Mouse (Mus musculus) gastrocnemius, postnatal 36 days (tissue): ENCODE results near the gene Plcb1. TPM values are rescaled to one million over a fixed set of nuclear protein-coding genes. Genes with fewer than 3 reads are reported as not detected.
"Not testable (repeated sequence)": the region's sequence is repeated elsewhere in the genome, so short reads cannot be mapped to it uniquely, and the experiment has no call there.

Source experiments
- DNase-seq, 2 experiments: peaks; one replicate each; pipeline ENCODE4 v3.0.0; 2022
- intact Hi-C: fragments of 180-260 bp; cut with DNase I; formaldehyde crosslinking; loops from one replicate; pipeline ENCODE4 v1.15.1; 2025
- total RNA-seq, 2 experiments: library from RNA; stranded (reverse); gene quantifications; 2 replicates each; pipeline ENCODE4 v1.2.3; 2021

The Plcb1 gene
- total RNA-seq, 2 experiments from 2014 or later: 1.3 to 1.6 TPM

- intact Hi-C loops: not testable (repeated sequence)
Measured at GRCm38 (mm10) chr2:135380796-135381195, 594.9 kb downstream of the Plcb1 start.

DNA sequence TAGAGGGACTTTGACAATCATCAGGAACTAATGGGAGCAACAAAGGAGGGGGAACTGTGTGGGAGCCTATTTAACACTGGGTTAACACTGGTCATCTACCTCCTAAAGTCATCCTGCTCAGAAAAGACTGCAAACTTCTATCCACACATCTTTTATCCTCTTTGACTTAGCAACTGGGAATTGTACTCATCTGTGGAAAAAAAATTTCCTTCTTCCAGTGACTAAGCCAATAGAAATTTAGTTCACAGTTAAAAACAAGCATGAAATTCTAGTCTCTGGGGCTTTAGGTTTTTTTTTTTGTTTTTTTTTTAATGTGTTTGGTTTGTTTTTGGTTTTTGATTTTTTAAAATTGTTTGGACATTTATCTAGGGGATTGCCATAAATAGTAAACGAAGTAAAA is 595.5 kb downstream of the Plcb1 start:
- no peak for DNase-seq
- intact Hi-C loops: no loop called here

More at GRCm38 (mm10) chr2:135380796-135381195, 594.9 kb downstream of the Plcb1 start:
- DNase-seq: not testable (repeated sequence)

DNA sequence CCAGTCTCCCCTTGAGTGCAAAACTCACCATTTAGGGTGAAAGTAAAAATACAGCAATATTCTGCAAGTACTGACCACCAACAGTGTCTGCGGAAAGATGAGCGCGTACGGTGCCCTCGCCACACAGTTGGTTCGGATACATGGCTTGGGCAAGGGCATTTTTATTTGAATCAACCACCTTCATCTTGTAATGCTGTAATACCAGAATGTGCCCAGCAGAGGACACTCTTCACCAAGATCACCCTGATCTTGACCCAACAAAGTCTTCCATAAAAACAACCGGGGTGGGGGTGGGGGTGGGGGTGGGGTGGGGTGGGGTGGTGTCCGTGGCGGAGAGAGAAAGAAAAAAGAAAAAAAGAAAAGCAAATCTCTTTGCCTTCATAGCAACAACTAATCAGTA is 602.1 kb downstream of the Plcb1 start:
- intact Hi-C loops: loop anchor here (5.0 kb wide), 1 partner anchor 539 kb away; no protein-coding TSS in a partner anchor
- DNase-seq: peak in 1 of 2 experiments; percentile 6

DNA sequence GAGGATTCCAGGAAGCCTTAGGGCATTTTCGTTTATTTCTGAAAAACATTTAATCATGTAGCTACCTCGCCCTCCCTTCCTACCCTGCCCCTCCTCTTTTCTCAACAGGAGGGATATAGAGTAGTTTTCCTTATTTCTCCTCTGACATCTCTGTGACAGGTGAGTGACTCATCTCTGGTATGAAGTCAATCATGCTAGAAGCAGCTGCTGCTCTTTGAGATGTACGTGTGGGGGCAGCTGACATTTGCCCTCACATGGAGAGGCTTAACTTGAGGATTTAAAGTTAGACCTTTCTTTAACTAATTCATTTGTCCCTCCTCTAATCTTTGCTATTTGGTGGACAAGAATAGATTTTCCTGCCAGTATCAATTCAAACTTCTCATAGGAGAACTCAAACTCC is 608.8 kb downstream of the Plcb1 start:
- DNase-seq: no peak
- intact Hi-C loops: no loop called here

GRCm38 (mm10) chr2:135396375-135396774 is 610.5 kb downstream of the Plcb1 start:
- intact Hi-C loops: no loop called here
- no peak for DNase-seq

DNA sequence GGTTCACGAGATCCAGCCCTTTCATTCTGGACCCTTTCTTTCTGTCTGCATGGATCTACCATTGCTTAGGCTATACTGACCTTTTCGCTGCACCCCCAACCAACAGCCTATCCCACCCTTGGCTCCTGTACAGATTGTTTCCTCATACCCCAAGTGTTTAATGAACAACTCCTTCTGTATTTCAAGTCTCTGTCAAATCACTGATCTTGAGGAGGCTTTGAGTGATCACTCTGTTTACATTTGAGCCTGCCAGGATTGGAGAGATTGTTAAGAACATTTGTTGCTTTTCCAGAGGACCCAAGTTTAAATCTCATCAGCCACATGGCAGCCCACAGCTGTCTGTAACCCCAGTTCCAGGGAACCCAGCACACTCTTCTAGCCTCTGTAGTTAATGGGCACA is 612.1 kb downstream of the Plcb1 start:
- intact Hi-C loops: no loop called here
- DNase-seq: no peak

- intact Hi-C loops: no loop called here
- DNase-seq: no peak
Measured at GRCm38 (mm10) chr2:135399760-135400159, 613.9 kb downstream of the Plcb1 start.

GRCm38 (mm10) chr2:135402916-135403315 is 617.0 kb downstream of the Plcb1 start:
- intact Hi-C loops: no loop called here
- no peak for DNase-seq

DNA sequence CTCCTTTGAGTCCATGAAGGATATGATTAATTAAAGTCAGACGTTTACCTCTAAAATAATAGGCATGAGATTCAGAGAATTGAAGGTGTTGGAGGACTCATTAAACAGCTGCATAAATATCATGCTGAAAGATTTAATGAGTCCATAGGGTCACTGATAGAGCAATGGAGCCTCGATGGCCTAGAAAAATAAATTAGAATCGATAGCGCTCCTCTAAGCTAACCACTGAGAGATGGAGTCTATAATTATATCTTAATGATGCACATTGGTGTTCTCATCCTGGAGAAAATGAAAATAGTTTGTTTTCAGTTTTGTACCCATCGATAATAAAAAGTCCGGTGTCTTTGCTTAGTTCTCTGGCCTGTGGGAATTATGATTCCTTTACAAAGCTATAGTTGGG is 617.5 kb downstream of the Plcb1 start:
- no peak for DNase-seq
- intact Hi-C loops: no loop called here

DNA sequence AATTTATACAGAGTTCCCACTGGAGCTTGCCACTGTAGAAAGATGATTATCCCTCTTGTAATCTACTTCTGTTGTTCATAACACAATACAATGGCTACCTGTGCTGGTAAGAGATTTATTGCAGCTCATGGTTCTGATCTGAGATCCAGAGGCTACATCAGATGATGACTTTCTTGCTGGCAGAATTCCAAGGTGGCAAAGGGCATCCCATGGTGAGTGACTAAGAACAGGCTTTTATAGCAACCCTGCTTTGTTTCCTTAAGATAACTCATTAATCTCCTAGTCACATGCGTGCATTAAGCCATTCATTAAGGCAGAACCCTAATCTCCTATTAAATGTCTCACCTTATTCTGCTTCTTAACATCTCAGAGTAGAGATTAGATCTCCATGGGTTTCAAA is 618.2 kb downstream of the Plcb1 start:
- intact Hi-C loops: no loop called here
- DNase-seq: no peak

GRCm38 (mm10) chr2:135409418-135410097 is 623.7 kb downstream of the Plcb1 start:
- intact Hi-C loops: no loop called here
- no peak for DNase-seq

DNA sequence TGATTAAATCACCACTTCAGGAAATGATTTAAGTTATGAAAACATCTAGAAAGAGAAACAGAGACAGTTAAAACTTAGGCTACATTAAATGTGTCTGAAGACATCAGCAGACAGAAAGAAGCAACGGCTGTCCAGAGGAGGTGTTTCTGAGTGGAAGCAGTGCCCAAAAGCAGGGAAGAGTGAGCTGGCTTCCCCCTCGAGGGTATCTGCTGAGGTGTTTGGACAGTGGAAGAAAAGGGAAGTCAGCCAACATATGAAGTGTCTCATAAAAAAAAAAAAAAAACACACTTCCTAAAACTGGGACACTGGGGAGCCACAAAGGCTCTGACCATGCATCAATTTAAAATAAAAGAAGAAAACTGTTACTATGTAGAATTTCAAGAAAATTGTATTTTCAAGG is 625.8 kb downstream of the Plcb1 start:
- DNase-seq: no peak
- intact Hi-C loops: no loop called here

DNA sequence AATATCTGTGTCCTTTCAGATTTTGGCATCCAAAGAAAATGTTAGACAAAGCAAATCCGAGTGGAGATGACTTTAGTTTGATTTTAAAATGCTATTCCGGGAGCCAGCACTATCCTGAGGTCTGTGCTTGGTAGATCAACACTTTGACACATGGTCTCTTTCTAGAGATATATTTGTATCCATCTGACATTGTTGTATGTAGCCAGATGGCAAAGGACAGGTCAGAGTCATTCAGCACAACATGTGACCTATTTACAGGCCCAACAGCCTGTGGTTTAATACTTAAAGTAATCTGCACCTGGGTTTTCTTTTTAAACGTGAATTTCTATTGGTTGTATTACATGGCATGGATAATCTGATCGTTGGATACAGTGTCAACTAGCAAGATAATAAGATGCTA is 629.3 kb downstream of the Plcb1 start:
- DNase-seq: no peak
- intact Hi-C loops: no loop called here

GRCm38 (mm10) chr2:135419301-135419700 is 633.4 kb downstream of the Plcb1 start:
- intact Hi-C loops: no loop called here
- no peak for DNase-seq

DNA sequence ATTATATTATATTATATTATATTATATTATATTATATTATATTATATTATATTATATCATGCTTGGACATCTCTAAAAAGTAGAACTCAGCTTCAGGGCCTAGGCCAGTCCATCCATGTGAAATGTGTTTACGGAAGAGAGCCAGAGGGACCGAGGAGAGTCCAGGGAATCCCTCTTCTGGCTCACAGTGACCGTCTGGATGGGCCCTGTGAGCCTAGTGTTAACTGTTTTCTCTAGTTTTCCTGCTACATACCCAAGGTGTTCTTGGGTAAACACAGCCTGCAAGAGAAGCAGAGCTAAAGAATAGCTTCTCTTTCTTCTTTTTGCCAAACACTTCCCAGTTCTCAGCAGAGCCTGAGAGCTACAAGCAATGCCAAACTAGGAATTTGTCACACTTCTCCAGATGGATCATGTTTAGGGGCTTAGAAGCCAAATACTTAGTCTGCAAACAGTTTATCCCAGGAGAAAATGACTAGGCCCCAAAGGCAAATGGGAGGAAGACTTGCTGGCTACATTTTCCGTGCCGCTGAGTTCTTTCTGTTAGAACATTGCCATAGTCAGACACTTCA is 649.2 kb downstream of the Plcb1 start:
- intact Hi-C loops: loop anchor here (5.0 to 10.0 kb wide), 3 partner anchors 73 to 300 kb away; partner anchors contain the start of gene Plcb4
- DNase-seq: no peak

DNA sequence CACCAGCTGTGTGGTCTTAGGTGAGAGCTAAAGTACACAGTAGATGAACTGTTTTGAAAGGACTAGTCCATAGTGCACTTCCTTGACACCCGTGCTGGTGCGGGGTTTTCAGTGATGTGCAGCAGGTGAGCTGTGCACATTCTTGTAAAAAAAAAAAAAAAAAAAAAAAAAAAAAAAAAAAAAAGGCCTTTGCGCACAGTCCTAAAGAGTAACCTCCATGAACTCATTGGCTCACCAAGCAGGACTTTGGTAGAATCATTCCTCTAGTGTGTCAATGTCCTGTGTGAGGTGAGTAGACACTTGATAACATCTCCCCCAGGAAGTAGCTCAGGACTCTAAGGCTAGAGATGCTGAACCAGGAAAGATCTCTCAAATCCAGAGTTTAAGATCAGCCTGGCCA is 653.2 kb downstream of the Plcb1 start:
- DNase-seq: no peak
- intact Hi-C loops: loop anchor here (2.0 to 10.0 kb wide), 4 partner anchors 77 to 490 kb away; partner anchors contain the start of gene Plcb4

DNA sequence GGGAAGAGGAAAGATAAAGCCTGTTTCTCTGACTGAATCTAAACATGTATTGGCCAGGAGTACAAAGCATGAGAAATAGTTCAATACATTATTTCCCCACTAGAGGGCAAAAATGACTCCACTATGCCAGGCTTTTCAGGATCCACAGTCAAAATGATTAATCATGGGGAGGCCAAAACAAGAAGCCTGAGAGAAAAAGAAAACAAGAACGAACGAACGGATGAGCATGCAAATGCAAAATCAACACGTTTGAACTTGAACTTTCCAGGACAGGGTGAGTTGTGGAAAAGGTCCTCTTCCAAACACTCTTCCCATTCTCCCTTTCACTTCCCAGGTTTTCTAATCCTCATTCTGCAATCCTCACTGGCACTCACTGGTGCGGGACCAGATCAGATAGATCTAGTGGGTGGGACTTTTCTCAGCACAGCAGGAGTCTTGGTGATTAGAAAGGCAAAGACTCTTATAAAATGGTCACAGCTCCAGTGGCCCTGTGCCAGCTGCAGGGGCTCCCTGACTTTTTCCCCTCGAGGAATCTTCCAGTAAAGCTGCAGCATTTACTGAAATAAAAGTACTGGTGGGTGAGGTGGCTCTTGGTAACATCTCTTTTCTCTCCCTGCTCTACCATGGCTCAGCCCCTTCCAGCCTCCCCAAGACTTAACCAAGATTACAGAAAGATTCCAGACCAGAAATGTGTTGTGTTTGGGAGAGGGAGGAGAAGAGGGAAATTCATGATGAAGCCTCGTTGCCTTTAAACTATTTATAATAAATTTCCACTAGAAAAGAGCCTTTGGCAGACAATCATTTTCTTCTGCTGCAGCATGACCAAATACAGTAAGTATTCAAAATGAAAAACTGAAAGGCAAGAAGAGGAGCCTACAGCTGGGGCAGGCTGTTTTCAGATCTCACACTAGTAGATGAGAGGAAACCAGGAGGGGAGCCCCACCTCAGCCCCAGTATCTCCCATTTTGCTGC is 654.0 kb downstream of the Plcb1 start:
- intact Hi-C loops: loop anchor here (2.0 to 10.0 kb wide), 4 partner anchors 78 to 489 kb away; partner anchors contain the start of gene Plcb4
- DNase-seq: peak; percentile 8 to 17

DNA sequence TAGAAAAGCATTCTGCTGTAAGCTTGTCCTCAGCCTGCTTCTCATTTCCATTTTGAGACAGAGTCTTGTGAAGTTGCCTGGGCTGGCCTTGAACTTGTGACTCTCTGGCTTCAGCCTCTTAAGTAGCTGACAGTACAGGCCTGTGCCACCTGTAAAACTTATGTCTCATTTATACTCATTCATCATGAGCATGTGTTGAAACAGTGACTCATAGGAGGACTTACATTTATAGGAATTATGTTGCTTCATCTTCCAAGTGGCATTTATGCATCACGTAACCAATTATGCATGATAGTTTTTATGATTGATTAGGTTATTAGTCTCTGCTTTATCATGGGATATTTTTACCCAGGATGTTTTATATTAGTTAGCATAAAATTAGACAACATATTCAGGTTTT is 667.7 kb downstream of the Plcb1 start:
- intact Hi-C loops: no loop called here
- DNase-seq: no peak

GRCm38 (mm10) chr2:135454015-135454414 is 668.1 kb downstream of the Plcb1 start:
- intact Hi-C loops: no loop called here
- no peak for DNase-seq

DNA sequence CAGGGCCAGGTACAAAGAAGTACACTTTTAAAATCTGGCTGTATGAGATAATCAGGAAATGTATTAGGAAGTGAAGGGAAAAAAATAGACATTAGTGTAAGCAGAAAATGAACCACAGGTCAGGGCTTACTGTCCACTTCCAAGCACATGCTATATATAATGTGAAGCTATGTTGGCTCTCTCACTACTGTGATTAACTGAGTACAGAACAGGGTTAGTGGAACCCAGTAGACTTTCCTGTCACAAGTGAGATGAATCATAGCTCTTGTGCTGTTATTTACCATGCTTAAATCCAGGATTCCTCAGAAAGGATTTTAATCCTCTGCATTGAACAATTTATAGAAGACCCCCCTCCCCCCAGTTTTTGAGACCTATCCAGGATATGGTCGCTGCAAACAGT is 668.6 kb downstream of the Plcb1 start:
- DNase-seq: no peak
- intact Hi-C loops: no loop called here

DNA sequence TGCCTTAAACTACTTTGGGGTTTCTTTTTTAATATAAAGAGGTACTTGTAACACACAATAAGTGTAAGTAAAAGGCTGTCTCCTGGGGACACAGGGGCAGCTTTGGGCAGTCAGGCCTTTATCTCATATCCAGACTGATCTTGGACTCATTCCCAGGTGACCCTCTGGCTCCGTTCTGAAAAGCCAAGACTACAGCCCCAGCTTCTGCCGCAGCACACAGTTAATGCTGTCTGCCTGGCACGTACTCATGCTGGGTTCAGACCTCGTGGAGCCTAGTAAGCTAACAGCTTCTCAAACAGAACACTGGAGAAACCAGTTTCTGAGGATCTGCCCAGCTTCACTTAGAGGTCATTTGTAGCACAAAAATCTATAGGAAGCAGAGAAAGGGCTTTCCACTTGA is 682.0 kb downstream of the Plcb1 start:
- intact Hi-C loops: no loop called here
- no peak for DNase-seq
